Mouse (Mus musculus): ENCODE measurements at regions not wholly inside any gene's neighbourhood (a gene's known extent, or its start where the extent isn't known, plus 50 kb on each side); places are given as distances from the start of the nearest gene placed in this dataset.

- DNase-seq (ENCODE audit: low spot score in 2 of 2) = peak in 1 of 2 experiments; percentile 9
Observed at GRCm38 (mm10) chr5:136619315-136620231, 52.3 kb upstream of the Cux1 start.

GRCm38 (mm10) chr5:136620234-136620633, 52.9 kb upstream of the Cux1 start:
- no peak for DNase-seq (ENCODE audit: low spot score in 2 of 2)

- no peak for DNase-seq (ENCODE audit: low spot score in 2 of 2)
Observed at GRCm38 (mm10) chr5:136621336-136622125, 54.2 kb upstream of the Cux1 start.

GRCm38 (mm10) chr5:136622152-136622551, 54.9 kb upstream of the Cux1 start:
- no peak for DNase-seq (ENCODE audit: low spot score in 2 of 2)

GRCm38 (mm10) chr5:136622721-136623542, 55.6 kb upstream of the Cux1 start:
- DNase-seq (ENCODE audit: low spot score in 2 of 2) = peak; percentile 21 to 56

- DNase-seq (ENCODE audit: low spot score in 2 of 2) = no peak
Observed at GRCm38 (mm10) chr5:136623791-136624190, 56.5 kb upstream of the Cux1 start.

GRCm38 (mm10) chr5:136625176-136625991, 58.1 kb upstream of the Cux1 start:
- DNase-seq (ENCODE audit: low spot score in 2 of 2) = no peak

- DNase-seq (ENCODE audit: low spot score in 2 of 2) = no peak
Observed at GRCm38 (mm10) chr5:136626142-136626771, 59.0 kb upstream of the Cux1 start.

GRCm38 (mm10) chr5:136626891-136627290, 59.6 kb upstream of the Cux1 start:
- no peak for DNase-seq (ENCODE audit: low spot score in 2 of 2)

- peak; percentile 6 to 32 for DNase-seq (ENCODE audit: low spot score in 2 of 2)
Observed at GRCm38 (mm10) chr5:136627671-136628292, 60.5 kb upstream of the Cux1 start.

GRCm38 (mm10) chr5:136628502-136628901, 61.2 kb upstream of the Cux1 start:
- no peak for DNase-seq (ENCODE audit: low spot score in 2 of 2)

GRCm38 (mm10) chr5:136632286-136632685, 60.7 kb upstream of the Myl10 start:
- no peak for DNase-seq (ENCODE audit: low spot score in 2 of 2)

- no peak for DNase-seq (ENCODE audit: low spot score in 2 of 2)
Observed at GRCm38 (mm10) chr5:136633901-136634300, 59.0 kb upstream of the Myl10 start.

- DNase-seq (ENCODE audit: low spot score in 2 of 2) = no peak
Observed at GRCm38 (mm10) chr5:136635119-136635518, 57.8 kb upstream of the Myl10 start.

- no peak for DNase-seq (ENCODE audit: low spot score in 2 of 2)
Observed at GRCm38 (mm10) chr5:136636476-136636875, 56.5 kb upstream of the Myl10 start.

GRCm38 (mm10) chr5:136637872-136638271, 55.1 kb upstream of the Myl10 start:
- DNase-seq (ENCODE audit: low spot score in 2 of 2) = no peak

- no peak for DNase-seq (ENCODE audit: low spot score in 2 of 2)
Observed at GRCm38 (mm10) chr5:136640871-136641619, 51.9 kb upstream of the Myl10 start.

- no peak for DNase-seq (ENCODE audit: low spot score in 2 of 2)
Observed at GRCm38 (mm10) chr5:136642208-136642607, 50.7 kb upstream of the Myl10 start.
